Mouse (Mus musculus) lung, postnatal 0 days (tissue): ENCODE results near the gene Myog. TPM values are rescaled to one million over a fixed set of nuclear protein-coding genes. Genes with fewer than 3 reads are reported as not detected.

Experiments used
- ATAC-seq: fragments of 200-750 bp; cut with Nextera tagmentation; 2 replicates; pipeline ENCODE4 v1.8.0; 2017; ENCODE audit warnings: moderate library complexity
- DNase-seq: peaks from one replicate; pipeline ENCODE4 v3.0.0-alpha.2; 2016; ENCODE audit warnings: low spot score
- H3K27ac ChIP-seq: fragments of 300-500 bp; sonication (generic); 2 replicates; pipeline ENCODE4 v1.5.1; 2014; ENCODE audit warnings: antibody characterized with exemption, mild to moderate bottlenecking, low read length, mixed read lengths
- H3K27me3 ChIP-seq: fragments of 300-500 bp; sonication (generic); replicated peaks from 2 replicates; pipeline ENCODE4 v1.6.1; 2014; ENCODE audit warnings: low read length, mixed read lengths; ENCODE audit not compliant: insufficient read depth
- H3K36me3 ChIP-seq: fragments of 300-500 bp; sonication (generic); 2 replicates; pipeline ENCODE4 v1.6.1; 2014; ENCODE audit warnings: low read length, mixed read lengths; ENCODE audit not compliant: insufficient read depth
- H3K4me1 ChIP-seq: fragments of 300-500 bp; sonication (generic); 2 replicates; pipeline ENCODE4 v1.6.1; 2014; ENCODE audit warnings: antibody characterized with exemption, low read depth, low read length, mixed read lengths; ENCODE audit not compliant: insufficient read depth
- H3K4me2 ChIP-seq: fragments of 300-500 bp; sonication (generic); replicated peaks from 2 replicates; pipeline ENCODE4 v1.6.1; 2014; ENCODE audit warnings: low read depth, mild to moderate bottlenecking, low read length, moderate library complexity, mixed read lengths
- H3K4me3 ChIP-seq: fragments of 300-500 bp; sonication (generic); 2 replicates; pipeline ENCODE4 v1.5.1; 2014; ENCODE audit warnings: low read depth, low read length
- H3K9ac ChIP-seq: fragments of 300-500 bp; sonication (generic); replicated peaks from 2 replicates; pipeline ENCODE4 v1.6.1; 2014; ENCODE audit warnings: low read depth, mild to moderate bottlenecking
- H3K9me3 ChIP-seq: fragments of 300-500 bp; sonication (generic); 2 replicates; pipeline ENCODE4 v1.6.1; 2016; ENCODE audit warnings: low read length, mixed read lengths
- CTCF ChIP-seq: IDR thresholded peaks from 2 replicates; pipeline ENCODE4 v1.5.1; 2016; ENCODE audit warnings: antibody characterized with exemption, mild to moderate bottlenecking
- EP300 ChIP-seq: IDR thresholded peaks from 2 replicates; pipeline ENCODE4 v1.6.1; 2016; ENCODE audit warnings: antibody characterized with exemption, mild to moderate bottlenecking, control low read depth
- WGBS: fragments of 180-500 bp; shearing (Covaris S2); extraction: QIAGEN DNeasy Blood & Tissue Kit; methylation state at CpG from one replicate; pipeline ENCODE4 v1.1.7; 2014; 5-methylcytosine and 5-hydroxymethylcytosine counted together
- polyA plus RNA-seq: library from polyadenylated mRNA; unstranded; fragments of >200 nt; fragmentation: Nextera tagmentation; extraction: Ambion mirVana; gene quantifications from 2 replicates; pipeline ENCODE4 v1.2.1, GENCODE M21; 2015

Myog gene
- polyA plus RNA-seq, 1 experiment from 2014 or later: not detected

DNA sequence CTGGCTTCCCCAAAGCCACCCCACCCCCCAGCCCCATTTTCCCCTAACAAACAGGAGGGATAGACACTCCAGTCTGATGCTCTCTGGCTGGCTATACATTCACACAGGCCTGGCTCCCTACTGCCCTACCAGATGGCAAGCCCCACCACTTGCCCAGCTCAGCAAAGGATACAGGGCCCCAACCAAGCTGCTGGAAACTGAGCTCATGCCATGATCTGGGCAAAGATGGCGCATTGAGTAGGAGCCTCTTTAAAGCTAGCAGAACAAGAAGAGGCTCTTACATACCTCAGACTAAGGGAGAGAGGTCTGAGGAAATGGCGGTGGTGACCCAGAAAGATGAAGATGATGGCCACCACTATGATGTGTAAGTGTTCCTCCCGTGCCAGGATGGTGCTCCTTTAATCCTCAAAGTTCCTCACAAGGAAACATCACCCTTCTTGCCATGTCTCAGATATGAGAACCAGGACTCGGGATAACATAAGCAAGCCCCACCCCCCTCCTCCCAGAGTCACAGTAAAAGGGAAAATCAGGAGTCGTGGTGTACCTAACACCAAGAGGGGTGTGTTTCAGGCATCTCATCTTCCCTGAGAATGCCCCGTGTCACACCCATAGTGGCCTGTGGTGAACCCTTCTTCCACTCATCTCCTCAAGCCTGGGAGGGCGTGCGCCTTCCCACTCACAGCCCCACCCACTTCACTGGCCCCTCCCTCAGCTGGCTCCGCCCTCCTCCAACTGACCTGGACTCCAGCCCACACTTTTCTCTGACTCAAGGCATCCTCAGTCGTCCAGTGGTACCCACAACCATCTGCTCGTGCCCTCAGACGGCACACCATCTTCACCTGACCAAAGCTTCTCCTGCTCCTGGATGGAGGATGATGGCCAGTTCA, 46.4 kb downstream of the Myog start:
- Histone ChIP-seq H3K27ac (no peak overlapping the region), H3K9me3 (no peaks in the 10 kb centered on the region), H3K4me1 (peaks cover 8% of the 10 kb centered on the region; the same call in 1 of the 2 replicates), H3K36me3 (no peaks in the 10 kb centered on the region), H3K4me2 (no peak overlapping the region), H3K4me3 (no peak overlapping the region), H3K9ac (no peak overlapping the region), H3K27me3 (no peaks in the 10 kb centered on the region)
- 75% methylated on average over 12 of the region's 12 CpGs for WGBS
- no peak for DNase-seq
- no peak for ATAC-seq
- TF ChIP-seq EP300 (no peak), CTCF (no peak)

DNA sequence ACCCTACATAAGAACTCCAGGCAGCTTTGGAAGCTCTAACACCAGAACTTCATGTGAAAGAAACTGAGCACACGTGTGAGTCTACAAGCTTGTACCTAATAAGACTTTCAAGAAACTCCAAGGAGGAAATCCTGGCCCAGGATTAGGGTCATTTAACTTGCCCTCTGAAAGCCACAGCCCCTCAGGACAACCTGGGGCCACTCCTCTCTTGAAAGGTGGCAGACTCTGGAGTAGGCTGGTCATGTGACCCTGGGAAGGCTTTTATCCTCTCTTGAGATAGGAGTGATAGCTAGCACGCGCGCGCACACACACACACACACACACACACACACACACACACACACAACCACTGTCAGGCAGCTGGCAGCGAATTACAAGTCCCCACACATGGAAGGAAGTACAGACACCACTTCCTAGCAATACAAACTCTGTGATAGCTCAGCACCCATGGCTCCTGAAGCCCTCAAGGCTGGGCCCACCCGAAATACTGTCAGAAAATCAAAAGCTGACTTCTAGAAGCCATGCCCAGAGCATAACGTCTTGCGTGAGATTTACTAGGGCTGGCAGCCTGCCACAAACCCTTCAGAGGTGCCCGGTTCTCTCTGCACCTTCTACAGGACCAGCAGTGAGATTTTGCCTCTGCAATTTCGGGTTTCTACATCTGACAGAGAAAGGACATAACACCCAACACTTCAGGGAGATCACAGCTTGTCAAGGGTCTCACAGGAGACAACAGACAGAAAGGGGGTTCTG, 47.3 kb downstream of the Myog start:
- H3K27ac ChIP-seq: no peak overlapping the region
- H3K4me3 ChIP-seq: no peak overlapping the region
- no peak for DNase-seq
- WGBS: 53% methylated on average over 11 of the region's 11 CpGs
- H3K4me1 ChIP-seq: peaks cover 8% of the 10 kb centered on the region; the same call in 1 of the 2 replicates
- H3K9ac ChIP-seq: no peak overlapping the region
- H3K36me3 ChIP-seq: no peaks in the 10 kb centered on the region
- no peak for TF ChIP-seq CTCF
- TF ChIP-seq EP300: no peak
- ATAC-seq: no peak
- H3K4me2 ChIP-seq: no peak overlapping the region
- H3K9me3 ChIP-seq: no peaks in the 10 kb centered on the region
- no peaks in the 10 kb centered on the region for H3K27me3 ChIP-seq

DNA sequence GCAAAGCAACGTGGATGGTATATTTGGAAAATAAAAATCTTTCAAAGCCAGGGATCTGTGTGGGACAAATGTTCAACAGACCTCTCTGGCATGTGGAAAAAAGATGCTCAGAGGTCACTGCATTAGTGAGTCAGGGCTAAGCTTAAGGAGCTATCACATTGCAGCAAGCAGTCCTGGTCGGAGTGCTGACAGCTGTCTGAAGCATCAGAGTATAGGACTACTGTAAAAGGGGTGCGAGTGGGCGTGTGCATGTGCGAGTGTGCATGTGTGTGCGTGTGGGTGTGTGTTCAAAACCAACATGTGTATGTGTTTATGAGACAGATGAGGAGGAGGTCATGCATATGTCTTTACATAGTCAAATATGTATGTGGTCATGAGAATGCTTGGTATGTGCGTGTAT, 49.4 kb downstream of the Myog start:
- 90% methylated on average over 7 of the region's 7 CpGs for WGBS
- no peak for TF ChIP-seq CTCF
- no peak for TF ChIP-seq EP300
- no peaks in the 10 kb centered on the region for H3K36me3 ChIP-seq
- no peak overlapping the region for H3K4me2 ChIP-seq
- ATAC-seq (no peak), DNase-seq (no peak)
- H3K4me3 ChIP-seq: no peak overlapping the region
- no peaks in the 10 kb centered on the region for H3K27me3 ChIP-seq
- H3K4me1 ChIP-seq: no peaks in the 10 kb centered on the region
- no peak overlapping the region for H3K27ac ChIP-seq
- H3K9ac ChIP-seq: no peak overlapping the region
- no peaks in the 10 kb centered on the region for H3K9me3 ChIP-seq

DNA sequence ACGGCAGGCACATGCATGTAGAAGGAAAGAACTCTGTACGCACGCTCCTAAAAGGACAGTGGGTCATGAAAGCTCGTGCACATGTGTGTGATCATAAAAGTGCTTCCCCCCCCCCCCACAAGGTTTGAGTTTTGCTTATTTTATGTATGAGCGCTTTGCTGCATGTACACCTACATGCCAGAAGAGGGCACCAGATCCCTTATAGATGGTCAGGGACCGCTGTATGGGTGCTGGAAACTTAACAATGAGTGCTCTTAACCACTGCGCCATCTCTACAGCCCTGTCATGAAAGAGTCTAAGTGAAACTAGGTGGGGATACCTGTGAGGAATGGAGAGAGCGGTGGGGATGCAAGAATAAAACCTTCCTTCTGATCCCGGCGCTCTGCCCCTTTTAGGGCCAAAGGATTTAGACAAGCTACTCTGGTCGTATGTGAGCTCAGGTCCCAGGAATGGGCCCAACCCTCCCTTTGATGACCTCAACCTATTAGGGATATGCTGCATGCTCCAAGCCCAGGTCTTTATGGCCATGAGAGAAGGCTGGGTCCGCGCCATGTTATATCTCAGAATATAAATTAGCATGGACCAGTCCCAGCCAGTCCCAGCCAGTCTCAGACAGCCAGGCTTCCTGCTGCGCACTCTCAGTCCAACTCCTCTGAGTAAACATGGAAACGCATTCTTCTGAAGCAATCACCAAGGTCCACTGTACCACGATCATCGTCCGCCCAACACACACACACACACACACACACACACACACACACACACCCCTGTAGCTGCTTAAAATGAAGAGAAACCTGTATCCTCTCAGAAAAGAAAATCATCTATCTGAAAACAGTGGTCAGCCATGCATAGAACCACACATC, 50.2 kb downstream of the Myog start:
- H3K9ac ChIP-seq: no peak overlapping the region
- no peak overlapping the region for H3K4me3 ChIP-seq
- ATAC-seq: no peak
- H3K27ac ChIP-seq: no peak overlapping the region
- no peaks in the 10 kb centered on the region for H3K36me3 ChIP-seq
- H3K4me1 ChIP-seq: no peaks in the 10 kb centered on the region
- no peaks in the 10 kb centered on the region for H3K27me3 ChIP-seq
- WGBS: 94% methylated on average over 18 of the region's 18 CpGs
- no peak for TF ChIP-seq EP300
- 0 out of 2 replicates have a peak, but pooled peaks have one; percentile 2 for TF ChIP-seq CTCF
- no peaks in the 10 kb centered on the region for H3K9me3 ChIP-seq
- DNase-seq: no peak
- H3K4me2 ChIP-seq: no peak overlapping the region

DNA sequence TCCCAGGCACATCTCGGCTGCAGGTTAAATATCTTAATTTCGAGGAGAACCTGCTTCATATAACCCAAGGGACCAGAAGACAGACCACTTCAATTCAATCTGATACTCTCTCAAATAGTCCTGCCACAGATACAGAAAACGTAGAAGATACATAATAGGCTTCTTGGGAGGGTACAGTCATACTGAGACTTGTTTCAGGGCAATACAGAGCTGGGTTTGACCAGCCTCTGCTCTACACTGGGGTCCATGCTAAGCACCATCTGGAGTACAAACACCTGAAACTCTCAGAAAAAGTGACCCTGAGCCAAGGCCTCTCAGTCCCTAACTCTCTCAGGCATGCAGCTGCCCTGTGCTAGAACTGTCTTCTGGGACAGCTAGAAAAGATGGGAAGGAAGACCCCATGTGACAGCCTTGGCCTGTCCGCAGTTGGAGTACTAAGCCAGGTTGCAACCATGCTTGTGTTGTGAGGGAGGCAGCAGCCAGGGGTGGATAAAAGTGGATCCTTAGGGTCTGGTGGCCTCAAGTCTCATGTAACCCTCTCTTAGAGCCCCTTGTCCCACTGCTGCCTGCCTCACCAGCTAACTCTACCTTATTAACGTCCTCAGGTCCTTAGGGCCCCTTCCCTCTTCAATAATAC, 52.0 kb downstream of the Myog start:
- Histone ChIP-seq H3K4me2 (no peak overlapping the region), H3K4me3 (no peak overlapping the region), H3K36me3 (no peaks in the 10 kb centered on the region), H3K4me1 (no peaks in the 10 kb centered on the region), H3K9ac (no peak overlapping the region), H3K27ac (no peak overlapping the region), H3K27me3 (no peaks in the 10 kb centered on the region), H3K9me3 (no peaks in the 10 kb centered on the region)
- whole genome bisulfite sequencing: 71% methylated on average over 5 of the region's 5 CpGs
- no peak for ATAC-seq
- DNase-seq: no peak
- TF ChIP-seq EP300 (no peak), CTCF (no peak)

Other genes with a start within 250 kb of the Myog start
- 177 and 184 TPM in 2 replicates for gene Btg2, start 210.9 kb upstream of the Myog start, polyA plus RNA-seq
- gene Chit1, start 178.7 kb upstream of the Myog start, polyA plus RNA-seq: 0.29 TPM in 1 of 2 replicates, not detected in the other
- gene Chil1, start 107.8 kb upstream of the Myog start, polyA plus RNA-seq: 550 and 782 TPM in 2 replicates
- 0.18 and 0.38 TPM in 2 replicates for gene Mybph, start 96.5 kb upstream of the Myog start, polyA plus RNA-seq
- 4.8 and 4.9 TPM in 2 replicates for gene Adora1, start 54.6 kb upstream of the Myog start, polyA plus RNA-seq
- 4.5 TPM in 2 replicates for gene Ppfia4, start 42.9 kb downstream of the Myog start, polyA plus RNA-seq
- gene Tmem183a, start 72.0 kb downstream of the Myog start, polyA plus RNA-seq: 42.9 and 44.8 TPM in 2 replicates
- 0.06 TPM in 1 of 2 replicates, not detected in the other for gene 4933406M09Rik, start 96.0 kb downstream of the Myog start, polyA plus RNA-seq
- 15.3 and 22.2 TPM in 2 replicates for gene Cyb5r1, start 115.6 kb downstream of the Myog start, polyA plus RNA-seq
- 123 and 126 TPM in 2 replicates for gene Adipor1, start 125.4 kb downstream of the Myog start, polyA plus RNA-seq
- 11.3 and 12.8 TPM in 2 replicates for gene Klhl12, start 165.5 kb downstream of the Myog start, polyA plus RNA-seq
- gene Rabif, start 204.7 kb downstream of the Myog start, polyA plus RNA-seq: 28.0 and 29.1 TPM in 2 replicates